Comparison of ENCODE assay signal across 10 mouse cellular contexts in genomic region chr12:109314850-109315249, GRCm38 (mm10).
DNase-seq lines count a peak whose midpoint lies in the region; ATAC-seq and TF ChIP-seq lines count a peak whose summit lies in the region.
"Had no signal": no experiment of that assay in that cellular context is flagged by ENCODE, and none has a peak within 500 bp of the region (broad histone marks: within the 10 kb centered on the region; RNA-seq: fewer than 3 reads in every experiment).

No protein-coding gene starts in this region.

- H3K27ac ChIP-seq in lung, postnatal 0 days (ENCODE audit: low read length), result no peak overlapping the region
- H3K27ac ChIP-seq in midbrain, postnatal 0 days (ENCODE audit: low read depth, low read length), result no peak overlapping the region
- H3K27ac ChIP-seq: liver, embryonic 14.5 days had no signal

- WGBS in lung, postnatal 0 days, result 25% methylated on average over 6 of the region's 6 CpGs
- whole genome bisulfite sequencing in midbrain, postnatal 0 days, result 26% methylated on average over 6 of the region's 6 CpGs

- H3K4me3 ChIP-seq in lung, postnatal 0 days (ENCODE audit: low read depth, low read length), result no peak overlapping the region
- no peak overlapping the region for H3K4me3 ChIP-seq in midbrain, postnatal 0 days (ENCODE audit: low read depth, low read length)

- no peaks in the 10 kb centered on the region for H3K36me3 ChIP-seq in lung, postnatal 0 days (ENCODE audit: insufficient read depth, low read length)
- no peaks in the 10 kb centered on the region for H3K36me3 ChIP-seq in midbrain, postnatal 0 days (ENCODE audit: insufficient read depth, low read length)

- H3K27me3 ChIP-seq in lung, postnatal 0 days (replicated peaks; ENCODE audit: insufficient read depth, low read length), result no peaks in the 10 kb centered on the region
- H3K27me3 ChIP-seq in midbrain, postnatal 0 days (ENCODE audit: insufficient read depth, low read length), result no peaks in the 10 kb centered on the region

- no peak for TF ChIP-seq POLR2A in brain, embryonic 14.5 days (IDR thresholded peaks at IDR 0.05; ENCODE audit: borderline replicate concordance, extremely low read depth, insufficient read depth, insufficient read length, poor library complexity, severe bottlenecking)

- ATAC-seq in lung, postnatal 0 days, result no peak
- ATAC-seq in midbrain, postnatal 0 days (ENCODE audit: low FRiP score), result no peak
- ATAC-seq in cerebellum, adult (ENCODE audit: insufficient number of reproducible peaks, low FRiP score, low TSS enrichment), result no peak

- no peak overlapping the region for H3K4me2 ChIP-seq in lung, postnatal 0 days (replicated peaks; ENCODE audit: low read depth, low read length)
- no peak overlapping the region for H3K4me2 ChIP-seq in midbrain, postnatal 0 days (ENCODE audit: low read depth, low read length, poor library complexity, severe bottlenecking)

- H3K9me3 ChIP-seq in lung, postnatal 0 days (ENCODE audit: low read length), result no peaks in the 10 kb centered on the region
- H3K9me3 ChIP-seq in midbrain, postnatal 0 days (ENCODE audit: low read length), result peaks cover 6% of the 10 kb centered on the region; the same call in 1 of the 2 replicates

- TF ChIP-seq CTCF in lung, postnatal 0 days (IDR thresholded peaks at IDR 0.05), result peak; percentile 38
- peak; percentile 48; the same call in 1 of the 2 replicates for TF ChIP-seq CTCF in brain, embryonic 14.5 days (IDR thresholded peaks at IDR 0.05; ENCODE audit: borderline replicate concordance, extremely low read depth, insufficient read depth, insufficient read length)
- 0 out of 2 replicates have a peak, but pooled peaks have one; percentile 6 for TF ChIP-seq CTCF in midbrain, postnatal 0 days (IDR thresholded peaks at IDR 0.05)

- H3K9ac ChIP-seq in lung, postnatal 0 days (replicated peaks; ENCODE audit: low read depth), result no peak overlapping the region
- H3K9ac ChIP-seq in midbrain, postnatal 0 days (replicated peaks; ENCODE audit: low read length, poor library complexity, severe bottlenecking), result no peak overlapping the region
- H3K9ac ChIP-seq: liver, embryonic 14.5 days had no signal

- TF ChIP-seq EP300 in lung, postnatal 0 days (IDR thresholded peaks at IDR 0.05), result no peak

- DNase-seq in adrenal gland, postnatal 14 days, result peak; percentile 19
- DNase-seq in adrenal gland, adult 8-10 months, result no peak
- DNase-seq in lung, postnatal 0 days (ENCODE audit: low spot score), result no peak
- DNase-seq in lung, adult 18-20 months, result no peak
- peak; percentile 28 for DNase-seq in brain, embryonic 14.5 days (ENCODE audit: low read depth)
- no peak for DNase-seq in midbrain, postnatal 0 days (ENCODE audit: low spot score)
- DNase-seq in testis, postnatal 14 days (ENCODE audit: low spot score), result no peak
- DNase-seq: cerebellum, postnatal 10 days had no signal

- H3K4me1 ChIP-seq in lung, postnatal 0 days (ENCODE audit: insufficient read depth, low read depth, low read length), result no peaks in the 10 kb centered on the region
- H3K4me1 ChIP-seq in midbrain, postnatal 0 days (ENCODE audit: insufficient read depth, low read length), result no peaks in the 10 kb centered on the region

Comparison
In these comparisons a context has a peak if more than half of its experiments do, and no peak if none do; other contexts are left out.
1. DNase-seq: peak in adrenal gland, postnatal 14 days (single experiment) and brain, embryonic 14.5 days (single experiment); none in adrenal gland, adult 8-10 months (single experiment), lung, postnatal 0 days (single experiment), lung, adult 18-20 months (0 of 2), midbrain, postnatal 0 days (single experiment) and testis, postnatal 14 days (single experiment).
2. Peak in every context shown above with its lines, with median percentiles within 50 percentile points of each other: CTCF ChIP-seq.